Mouse (Mus musculus) limb, embryonic 15.5 days (tissue): ENCODE measurements around the gene Hhex. TPM values are rescaled to one million over a fixed set of nuclear protein-coding genes. Genes with fewer than 3 reads are reported as not detected.

Experiments
- ATAC-seq: fragments of 200-750 bp; cut with Nextera tagmentation; 2 replicates; pipeline ENCODE4 v1.8.0; 2017; ENCODE audit warnings: low read depth, moderate TSS enrichment; ENCODE audit not compliant: insufficient number of reproducible peaks, low FRiP score, low TSS enrichment
- H3K27ac ChIP-seq: fragments of 300-500 bp; sonication (generic); 2 replicates; pipeline ENCODE4 v1.5.1; 2015; ENCODE audit warnings: moderate library complexity, mild to moderate bottlenecking, inconsistent platforms
- H3K27me3 ChIP-seq: fragments of 300-500 bp; sonication (generic); 2 replicates; pipeline ENCODE4 v1.6.1; 2015; ENCODE audit warnings: inconsistent platforms
- H3K36me3 ChIP-seq: fragments of 300-500 bp; sonication (generic); 2 replicates; pipeline ENCODE4 v1.6.1; 2015; ENCODE audit warnings: inconsistent platforms
- H3K4me1 ChIP-seq: fragments of 300-500 bp; sonication (generic); 2 replicates; pipeline ENCODE4 v1.6.1; 2015; ENCODE audit warnings: inconsistent platforms
- H3K4me2 ChIP-seq: fragments of 300-500 bp; sonication (generic); 2 replicates; pipeline ENCODE4 v1.6.1; 2015; ENCODE audit warnings: mild to moderate bottlenecking, inconsistent platforms
- H3K4me3 ChIP-seq: fragments of 300-500 bp; sonication (generic); 2 replicates; pipeline ENCODE4 v1.5.1; 2015; ENCODE audit warnings: mild to moderate bottlenecking, inconsistent platforms
- H3K9ac ChIP-seq: fragments of 300-500 bp; sonication (generic); 2 replicates; pipeline ENCODE4 v1.6.1; 2015; ENCODE audit warnings: inconsistent platforms
- H3K9me3 ChIP-seq: fragments of 300-500 bp; sonication (generic); 2 replicates; pipeline ENCODE4 v1.6.1; 2016; ENCODE audit warnings: inconsistent platforms
- WGBS: fragments of 180-500 bp; shearing (Covaris S2); methylation state at CpG from one replicate; pipeline ENCODE4 v1.1.7; 2015; 5-methylcytosine and 5-hydroxymethylcytosine counted together
- polyA plus RNA-seq: library from polyadenylated mRNA; unstranded; fragments of >200 nt; fragmentation: Nextera tagmentation; extraction: Ambion mirVana; gene quantifications from 2 replicates; pipeline ENCODE4 v1.2.1, GENCODE M21; 2015

Hhex gene
- polyA plus RNA-seq, 1 experiment from 2014 or later, result 11.2 TPM

- no peak for ATAC-seq
- H3K4me2 ChIP-seq, result no peak overlapping the region
- H3K4me1 ChIP-seq, result no peaks in the 10 kb centered on the region
- WGBS, result 94% methylated on average over 1 of the region's 1 CpGs
- H3K27me3 ChIP-seq, result no peaks in the 10 kb centered on the region
- H3K4me3 ChIP-seq, result no peak overlapping the region
- H3K9ac ChIP-seq, result no peak overlapping the region
- no peak overlapping the region for H3K27ac ChIP-seq
- H3K36me3 ChIP-seq, result no peaks in the 10 kb centered on the region
- H3K9me3 ChIP-seq, result no peaks in the 10 kb centered on the region
These were observed 21.4 kb downstream of the Hhex start for GRCm38 (mm10) chr19:37455961-37456360.

- no peak for ATAC-seq
- no peaks in the 10 kb centered on the region for H3K36me3 ChIP-seq
- no peak overlapping the region for H3K4me3 ChIP-seq
- no peaks in the 10 kb centered on the region for H3K4me1 ChIP-seq
- H3K9me3 ChIP-seq, result no peaks in the 10 kb centered on the region
- H3K27me3 ChIP-seq, result no peaks in the 10 kb centered on the region
- no peak overlapping the region for H3K4me2 ChIP-seq
- 70% methylated on average over 6 of the region's 6 CpGs for WGBS
- no peak overlapping the region for H3K9ac ChIP-seq
- no peak overlapping the region for H3K27ac ChIP-seq
These were observed 23.4 kb downstream of the Hhex start for GRCm38 (mm10) chr19:37458013-37458412.

GRCm38 (mm10) chr19:37466403-37466802 is 31.8 kb downstream of the Hhex start:
- Histone ChIP-seq H3K36me3 (no peaks in the 10 kb centered on the region), H3K27me3 (no peaks in the 10 kb centered on the region), H3K9me3 (no peaks in the 10 kb centered on the region), H3K9ac (no peak overlapping the region), H3K4me3 (no peak overlapping the region), H3K4me1 (no peaks in the 10 kb centered on the region), H3K4me2 (no peak overlapping the region), H3K27ac (no peak overlapping the region)
- 78% methylated on average over 3 of the region's 3 CpGs for WGBS
- no peak for ATAC-seq

- ATAC-seq, result no peak
- Histone ChIP-seq H3K36me3 (no peaks in the 10 kb centered on the region), H3K4me1 (no peaks in the 10 kb centered on the region), H3K27me3 (no peaks in the 10 kb centered on the region), H3K4me2 (no peak overlapping the region), H3K27ac (no peak overlapping the region), H3K9ac (no peak overlapping the region), H3K4me3 (no peak overlapping the region), H3K9me3 (no peaks in the 10 kb centered on the region)
- 85% methylated on average over 5 of the region's 5 CpGs for WGBS
These were observed 32.4 kb downstream of the Hhex start for GRCm38 (mm10) chr19:37466978-37467377.

- 68% methylated on average over 6 of the region's 6 CpGs for WGBS
- H3K9me3 ChIP-seq, result no peaks in the 10 kb centered on the region
- no peak overlapping the region for H3K27ac ChIP-seq
- H3K4me2 ChIP-seq, result no peak overlapping the region
- H3K4me1 ChIP-seq, result peaks cover 2% of the 10 kb centered on the region; the same call in 1 of the 2 replicates
- H3K4me3 ChIP-seq, result no peak overlapping the region
- no peaks in the 10 kb centered on the region for H3K36me3 ChIP-seq
- H3K27me3 ChIP-seq, result no peaks in the 10 kb centered on the region
- H3K9ac ChIP-seq, result no peak overlapping the region
- ATAC-seq, result no peak
These were observed 34.4 kb downstream of the Hhex start for GRCm38 (mm10) chr19:37468841-37469566.

- Histone ChIP-seq H3K9me3 (no peaks in the 10 kb centered on the region), H3K9ac (no peak overlapping the region), H3K4me2 (no peak overlapping the region), H3K4me1 (peaks cover 2% of the 10 kb centered on the region; the same call in 1 of the 2 replicates), H3K27me3 (no peaks in the 10 kb centered on the region), H3K27ac (no peak overlapping the region), H3K4me3 (no peak overlapping the region), H3K36me3 (no peaks in the 10 kb centered on the region)
- ATAC-seq, result no peak
- 67% methylated on average over 4 of the region's 4 CpGs for WGBS
These were observed 37.1 kb downstream of the Hhex start for GRCm38 (mm10) chr19:37471680-37472079.

- 54% methylated on average over 3 of the region's 3 CpGs for WGBS
- Histone ChIP-seq H3K9me3 (no peaks in the 10 kb centered on the region), H3K27me3 (no peaks in the 10 kb centered on the region), H3K4me2 (no peak overlapping the region), H3K4me3 (no peak overlapping the region), H3K9ac (no peak overlapping the region), H3K4me1 (peaks cover 2% of the 10 kb centered on the region; the same call in 1 of the 2 replicates), H3K27ac (no peak overlapping the region), H3K36me3 (no peaks in the 10 kb centered on the region)
- ATAC-seq, result no peak
These were observed 38.0 kb downstream of the Hhex start for GRCm38 (mm10) chr19:37472589-37472988.

GRCm38 (mm10) chr19:37481704-37482103 is 47.1 kb downstream of the Hhex start:
- no peaks in the 10 kb centered on the region for H3K36me3 ChIP-seq
- H3K4me3 ChIP-seq, result no peak overlapping the region
- no peaks in the 10 kb centered on the region for H3K4me1 ChIP-seq
- no peaks in the 10 kb centered on the region for H3K9me3 ChIP-seq
- H3K27me3 ChIP-seq, result no peaks in the 10 kb centered on the region
- H3K4me2 ChIP-seq, result no peak overlapping the region
- no peak overlapping the region for H3K27ac ChIP-seq
- ATAC-seq, result no peak
- 67% methylated on average over 8 of the region's 8 CpGs for WGBS
- H3K9ac ChIP-seq, result no peak overlapping the region

- Histone ChIP-seq H3K4me2 (no peak overlapping the region), H3K36me3 (no peaks in the 10 kb centered on the region), H3K27me3 (no peaks in the 10 kb centered on the region), H3K27ac (no peak overlapping the region), H3K9me3 (no peaks in the 10 kb centered on the region), H3K9ac (no peak overlapping the region), H3K4me3 (no peak overlapping the region), H3K4me1 (no peaks in the 10 kb centered on the region)
- ATAC-seq, result no peak
- WGBS, result 81% methylated on average over 14 of the region's 14 CpGs
These were observed 48.1 kb downstream of the Hhex start for GRCm38 (mm10) chr19:37482556-37483187.

GRCm38 (mm10) chr19:37484787-37485186 is 50.2 kb downstream of the Hhex start:
- Histone ChIP-seq H3K4me2 (no peak overlapping the region), H3K27me3 (no peaks in the 10 kb centered on the region), H3K4me1 (no peaks in the 10 kb centered on the region), H3K27ac (no peak overlapping the region), H3K36me3 (no peaks in the 10 kb centered on the region), H3K9me3 (no peaks in the 10 kb centered on the region), H3K9ac (no peak overlapping the region), H3K4me3 (no peak overlapping the region)
- WGBS, result 68% methylated on average over 6 of the region's 6 CpGs
- ATAC-seq, result no peak

GRCm38 (mm10) chr19:37486801-37487200 is 52.2 kb downstream of the Hhex start:
- H3K4me2 ChIP-seq, result no peak overlapping the region
- H3K4me1 ChIP-seq, result no peaks in the 10 kb centered on the region
- H3K4me3 ChIP-seq, result no peak overlapping the region
- no peaks in the 10 kb centered on the region for H3K36me3 ChIP-seq
- no peaks in the 10 kb centered on the region for H3K9me3 ChIP-seq
- H3K9ac ChIP-seq, result no peak overlapping the region
- WGBS, result 85% methylated on average over 6 of the region's 6 CpGs
- ATAC-seq, result no peak
- H3K27ac ChIP-seq, result no peak overlapping the region
- H3K27me3 ChIP-seq, result no peaks in the 10 kb centered on the region

GRCm38 (mm10) chr19:37487811-37488475 is 53.3 kb downstream of the Hhex start:
- no peak for ATAC-seq
- Histone ChIP-seq H3K4me2 (no peak overlapping the region), H3K4me1 (no peaks in the 10 kb centered on the region), H3K36me3 (no peaks in the 10 kb centered on the region), H3K9me3 (no peaks in the 10 kb centered on the region), H3K4me3 (no peak overlapping the region), H3K9ac (no peak overlapping the region), H3K27ac (no peak overlapping the region), H3K27me3 (no peaks in the 10 kb centered on the region)
- WGBS, result 80% methylated on average over 5 of the region's 5 CpGs
